7 mouse cellular contexts compared by ENCODE assay signal in genomic region chr8:77549881-77550580, GRCm38 (mm10). TPM values are rescaled to one million over a fixed set of nuclear protein-coding genes. Genes with fewer than 3 reads are reported as not detected.
DNase-seq lines count a peak whose midpoint lies in the region; ATAC-seq and TF ChIP-seq lines count a peak whose summit lies in the region.

No protein-coding gene starts in this region.

- peak overlapping the region; percentile 94 for H3K4me3 ChIP-seq in E14TG2a.4 (replicated peaks; ENCODE audit: low read length)
- peak overlapping the region; percentile 79 for H3K4me3 ChIP-seq in lung, embryonic 15.5 days

- no peaks in the 10 kb centered on the region for H3K27me3 ChIP-seq in E14TG2a.4 (ENCODE audit: insufficient read depth, low read length)
- H3K27me3 ChIP-seq in lung, embryonic 15.5 days, result no peaks in the 10 kb centered on the region

- TF ChIP-seq CTCF in E14TG2a.4 (conservative IDR thresholded peaks at IDR 0.05; ENCODE audit: low read length), result peak; percentile 17; the same call in 1 of the 2 replicates

- ATAC-seq in granulocyte monocyte progenitor cell, adult 5-6 weeks (replicated peaks; ENCODE audit: poor library complexity, severe bottlenecking), result peak; percentile 84
- no peak for ATAC-seq in lung, embryonic 15.5 days (ENCODE audit: borderline replicate concordance, extremely low read depth, low FRiP score, low TSS enrichment)

- H3K4me1 ChIP-seq in E14TG2a.4 (replicated peaks; ENCODE audit: low read depth, low read length), result peaks cover 16% of the 10 kb centered on the region
- H3K4me1 ChIP-seq in lung, embryonic 15.5 days, result peaks cover 4% of the 10 kb centered on the region; the same call in 1 of the 2 replicates

- H3K36me3 ChIP-seq in E14TG2a.4 (ENCODE audit: insufficient read depth, low read length), result peaks cover 40% of the 10 kb centered on the region
- H3K36me3 ChIP-seq in lung, embryonic 15.5 days, result peaks cover 31% of the 10 kb centered on the region

- H3K27ac ChIP-seq in lung, embryonic 15.5 days, result peak overlapping the region; percentile 83; the same call in 1 of the 2 replicates

- H3K9ac ChIP-seq in lung, embryonic 15.5 days, result peak overlapping the region; percentile 94

- H3K9me3 ChIP-seq in E14TG2a.4 (ENCODE audit: low read length), result no peaks in the 10 kb centered on the region
- H3K9me3 ChIP-seq in lung, embryonic 15.5 days, result no peaks in the 10 kb centered on the region

- WGBS in lung, embryonic 15.5 days, result 14% methylated on average over 7 of the region's 7 CpGs

- peak overlapping the region; percentile 60 for H3K4me2 ChIP-seq in lung, embryonic 15.5 days

- DNase-seq in A20 (ENCODE audit: low read depth, low spot score), result peak; percentile 75
- DNase-seq in cerebellum, adult 9-10 months, result peak; percentile 50
- DNase-seq in kidney, adult 8-10 months, result peak; percentile 32 to 48
- DNase-seq in retina, postnatal 1 day, result peak; percentile 71

RNA-seq across cellular contexts. Expression of gene Prmt9, which starts 0.8 kb away (rescaled TPM):
- 14.7 and 22.3 TPM in 2 replicates for total RNA-seq in granulocyte monocyte progenitor cell, adult 5-6 weeks (2014; fragmentation: Nextera tagmentation)
- total RNA-seq in granulocyte monocyte progenitor cell, adult 5-6 weeks (2017), result 23.1 TPM in 2 replicates
- polyA plus RNA-seq in lung, embryonic 15.5 days (2015; fragmentation: Nextera tagmentation; extraction: Ambion mirVana), result 18.0 and 19.5 TPM in 2 replicates

RNA-seq across cellular contexts. Expression of gene Arhgap10, which starts 32.3 kb away (rescaled TPM):
- total RNA-seq in granulocyte monocyte progenitor cell, adult 5-6 weeks (2014; fragmentation: Nextera tagmentation), result 3.5 and 6.4 TPM in 2 replicates
- 12.2 and 21.8 TPM in 2 replicates for total RNA-seq in granulocyte monocyte progenitor cell, adult 5-6 weeks (2017)
- polyA plus RNA-seq in lung, embryonic 15.5 days (2015; fragmentation: Nextera tagmentation; extraction: Ambion mirVana), result 23.0 and 23.8 TPM in 2 replicates
